Mouse (Mus musculus) CH12.LX (cell line): Measurements from ENCODE around the gene Ntm.

Experiments used
- CTCF ChIP-seq, 2 experiments: IDR thresholded peaks in 1 of 2; conservative IDR thresholded peaks in 1 of 2; 2 replicates each; pipeline ENCODE4 v1.5.1; 2011 to 2012; ENCODE audit warnings: low read depth in 2 of 2, low read length in 2 of 2, improper control_type of control experiment in 1 of 2, inconsistent platforms in 1 of 2, mild to moderate bottlenecking in 1 of 2, moderate library complexity in 1 of 2
- EP300 ChIP-seq: IDR thresholded peaks from 2 replicates; pipeline ENCODE4 v1.6.1; 2011; ENCODE audit warnings: low read length, improper control_type of control experiment
- NRF1 ChIP-seq: IDR thresholded peaks from 2 replicates; pipeline ENCODE4 v1.6.1; 2014; ENCODE audit warnings: low read depth, mild to moderate bottlenecking, inconsistent platforms, low read length, improper control_type of control experiment, moderate library complexity
- POLR2A ChIP-seq: IDR thresholded peaks from 2 replicates; pipeline ENCODE4 v1.6.1; 2011; ENCODE audit warnings: low read depth, mild to moderate bottlenecking, improper control_type of control experiment, low read length
- SMC3 ChIP-seq: IDR thresholded peaks from 2 replicates; pipeline ENCODE4 v1.6.1; 2011; ENCODE audit warnings: low read depth, low read length, improper control_type of control experiment
- TBP ChIP-seq: conservative IDR thresholded peaks from 2 replicates; pipeline ENCODE4 v1.6.1; 2011; ENCODE audit warnings: low read depth, low read length, improper control_type of control experiment
- ZNF384 ChIP-seq: IDR thresholded peaks from 2 replicates; pipeline ENCODE4 v1.6.1; 2012; ENCODE audit warnings: low read depth, low read length, improper control_type of control experiment, inconsistent platforms

DNA sequence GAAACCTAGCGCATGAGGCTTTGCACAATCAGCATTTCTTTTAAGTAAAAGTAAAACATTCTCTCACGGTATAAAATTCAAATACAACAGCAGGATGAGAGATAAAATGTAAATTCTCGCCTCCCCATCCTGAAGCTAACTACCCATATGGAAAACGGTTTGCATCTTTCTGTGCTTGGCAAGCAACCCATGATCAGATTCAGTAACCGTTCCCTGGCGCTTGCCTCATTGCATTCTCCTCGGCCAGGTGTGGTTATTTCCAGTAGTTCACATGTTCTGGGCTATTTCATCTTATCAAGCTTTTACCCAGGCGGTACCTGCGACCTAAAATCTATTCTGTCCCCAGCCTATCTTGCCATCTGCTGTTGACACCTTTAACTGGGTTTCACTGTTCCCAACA lies 174.1 kb downstream of the Ntm start:
- TF ChIP-seq NRF1 (no peak), SMC3 (no peak), ZNF384 (no peak), EP300 (no peak), CTCF (conservative IDR thresholded peaks at IDR 0.05 in 1 of 2, IDR thresholded peaks at IDR 0.05 in 1 of 2; ENCODE audit: low read depth in 2 of 2, low read length in 2 of 2) (no peak), POLR2A (no peak), TBP (no peak)
